Mouse (Mus musculus) spleen, adult 12 weeks (tissue): ENCODE measurements around the gene Olfr1502.
"Not testable (repeated sequence)": the region's sequence is repeated elsewhere in the genome, so short reads cannot be mapped to it uniquely, and the experiment has no call there.

Source experiments
- DNase-seq: peaks from one replicate; pipeline ENCODE4 v3.0.0; 2022; ENCODE audit warnings: low spot score

Gene Olfr1502

GRCm38 (mm10) chr19:13861495-13861894 is at the start of gene Olfr1502:
Gene Olfr1502 (plus strand): TSS chr19:13861795.
- DNase-seq = no peak

DNA sequence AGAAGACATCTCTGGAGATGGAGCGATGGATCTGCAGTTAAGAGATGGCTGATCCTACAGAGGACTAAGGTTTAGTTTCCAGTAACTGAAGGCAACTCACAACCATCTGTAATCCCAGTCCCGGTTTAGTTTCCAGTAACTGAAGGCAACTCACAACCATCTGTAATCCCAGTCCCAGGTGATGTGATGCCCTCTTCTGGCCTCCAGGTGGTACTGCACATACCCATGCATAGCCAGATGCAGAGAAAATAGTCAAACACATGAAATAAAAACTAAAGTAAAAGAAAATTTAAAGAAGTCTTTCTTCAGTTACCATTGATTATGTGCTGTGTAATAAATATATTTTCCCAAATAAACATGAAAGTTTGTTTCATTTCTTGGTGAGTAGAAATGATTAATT is 48.8 kb upstream of the Olfr1502 start:
- DNase-seq = no peak

DNA sequence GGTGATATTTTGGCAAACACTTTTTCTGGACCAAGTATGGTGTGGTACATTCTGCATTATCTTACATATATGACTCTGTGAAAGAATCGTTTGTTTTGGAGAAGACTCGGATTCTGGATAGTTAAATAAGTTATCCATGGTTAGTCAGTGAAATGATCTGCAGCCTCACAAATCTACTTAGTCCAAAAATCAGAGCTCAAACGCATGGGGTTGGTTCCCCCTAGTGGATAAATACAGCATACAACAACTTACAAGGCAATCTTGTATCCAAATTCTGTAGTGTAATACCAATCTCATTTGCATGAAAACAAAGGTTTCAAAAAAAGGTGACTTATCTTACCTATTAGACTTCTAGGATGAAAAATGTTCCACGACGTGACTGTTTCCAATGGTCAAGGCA is 42.8 kb upstream of the Olfr1502 start:
- DNase-seq = no peak

GRCm38 (mm10) chr19:13819347-13819746 is 42.2 kb upstream of the Olfr1502 start, which contains the start of gene Olfr1499:
Gene Olfr1499 (minus strand): TSS chr19:13819447.
- no peak for DNase-seq

DNA sequence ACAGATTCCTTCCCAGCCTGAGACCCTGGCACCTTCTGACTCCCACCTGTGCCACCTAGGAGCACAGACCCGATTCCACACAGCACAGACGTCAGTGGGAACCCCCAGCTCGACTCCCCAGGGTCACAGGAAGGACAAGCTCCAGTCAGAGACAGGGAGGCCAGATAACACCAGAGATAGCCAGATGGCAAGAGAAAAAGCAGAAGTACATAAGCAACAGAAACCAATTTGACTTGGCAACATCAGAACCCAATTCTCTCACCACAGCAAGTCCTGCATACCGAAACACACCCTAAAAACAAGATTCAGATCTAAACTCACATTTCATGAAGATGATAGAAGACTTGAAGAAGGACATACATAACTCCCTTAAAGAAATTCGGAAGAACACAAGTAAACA is 40.7 kb upstream of the Olfr1502 start:
- DNase-seq = no peak

DNA sequence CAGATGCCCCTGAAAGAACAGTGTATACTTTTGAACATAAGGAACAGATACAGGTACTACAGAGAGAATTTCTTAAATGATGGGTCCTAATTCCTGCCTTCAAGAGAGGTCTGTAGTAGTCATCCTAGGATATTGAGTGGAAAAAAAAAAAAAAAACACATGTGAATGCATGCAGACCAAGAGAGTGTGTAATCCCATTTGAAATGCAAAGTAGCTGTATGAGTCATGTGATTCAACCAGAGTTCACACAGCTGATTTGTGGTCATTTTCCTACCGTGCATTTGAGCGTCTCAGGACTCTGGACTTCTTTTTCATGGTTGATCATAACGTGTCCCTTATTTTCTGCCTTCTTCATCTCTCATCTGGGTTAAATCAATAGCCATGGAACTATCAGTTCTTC is 33.1 kb upstream of the Olfr1502 start:
- DNase-seq = no peak

DNA sequence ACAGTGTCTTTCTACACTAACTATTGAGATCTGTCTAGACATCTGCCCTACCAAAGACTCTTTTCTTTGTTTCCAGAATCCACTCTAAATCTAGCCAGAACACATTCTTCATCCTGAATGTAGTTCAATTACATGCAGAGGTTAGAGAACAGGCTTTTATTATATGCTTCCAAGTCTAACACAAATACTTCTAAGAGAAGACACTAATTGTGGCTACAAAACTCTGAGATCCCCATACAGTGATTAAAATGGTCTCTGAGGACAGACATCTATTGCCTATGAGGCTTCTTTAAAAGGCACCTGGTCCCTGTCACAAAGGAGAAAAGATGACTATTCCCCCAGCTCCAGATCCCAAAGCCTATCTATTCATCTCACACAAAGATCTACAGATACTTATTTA is 31.2 kb upstream of the Olfr1502 start, which contains the start of gene Olfr1500:
Gene Olfr1500 (minus strand): TSS at position 101 of the 400 bp plus-strand sequence.
- DNase-seq = no peak

- DNase-seq = not testable (repeated sequence)
These were observed 11.0 kb upstream of the Olfr1502 start, which contains the start of gene Olfr1501 for GRCm38 (mm10) chr19:13850592-13850991. Gene Olfr1501 (minus strand): TSS chr19:13850692.

- no peak for DNase-seq
These were observed 36.2 kb downstream of the Olfr1502 start, which contains the start of gene Olfr1504 for GRCm38 (mm10) chr19:13897828-13898227. Gene Olfr1504 (minus strand): TSS chr19:13897928.
